Mouse (Mus musculus) embryonic fibroblast, embryonic 13.5 days (primary cell): ENCODE data around the gene Rdh19.

Source experiments
- CTCF ChIP-seq: IDR thresholded peaks from 2 replicates; pipeline ENCODE4 v1.5.1; 2011; ENCODE audit warnings: mild to moderate bottlenecking, control low read depth, low read length, moderate library complexity, borderline replicate concordance; ENCODE audit not compliant: insufficient read depth
- POLR2A ChIP-seq: IDR thresholded peaks from 2 replicates; pipeline ENCODE4 v1.6.1; 2011; ENCODE audit warnings: low read depth, mild to moderate bottlenecking, control low read depth, low read length, moderate library complexity

- TF ChIP-seq CTCF, result no peak
- no peak for TF ChIP-seq POLR2A
Measured at GRCm38 (mm10) chr10:127800891-127801290, 48.8 kb upstream of the Rdh19 start, which contains the start of gene Rdh16.
